Mouse (Mus musculus) right cerebral cortex, postnatal 10 days (tissue): ENCODE results near the gene Gm17949.

ENCODE experiments used
- DNase-seq, 2 experiments: peaks; one replicate each; pipeline ENCODE4 v3.0.0; 2021; ENCODE audit warnings: low spot score in 2 of 2

Gm17949 gene

DNA sequence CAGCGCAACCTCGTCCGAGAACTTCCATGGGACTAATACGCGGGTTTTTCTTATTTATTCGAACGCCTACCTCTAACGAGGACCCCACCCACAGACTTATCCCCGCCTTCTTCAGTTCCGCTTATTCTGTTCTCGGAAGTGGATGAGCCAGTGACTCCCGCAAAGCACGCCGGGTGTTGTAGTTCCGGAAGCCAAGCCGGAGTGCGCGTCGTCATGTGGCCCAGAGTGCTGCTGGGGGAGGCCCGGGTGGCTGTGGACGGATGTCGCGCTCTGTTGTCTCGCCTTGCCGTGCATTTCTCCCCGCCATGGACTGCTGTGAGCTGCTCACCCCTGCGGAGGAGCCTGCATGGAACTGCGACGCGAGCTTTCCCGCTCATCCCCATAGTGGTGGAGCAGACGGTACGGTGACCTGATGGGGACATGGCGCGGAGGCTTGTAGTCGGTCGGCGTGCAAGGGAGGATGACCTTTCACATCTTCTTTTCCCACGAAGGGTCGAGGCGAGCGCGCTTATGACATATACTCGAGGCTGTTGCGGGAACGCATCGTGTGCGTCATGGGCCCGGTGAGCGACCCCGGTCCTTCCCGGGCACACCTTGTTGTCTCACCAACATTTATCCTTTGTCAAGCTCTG is 21.0 kb upstream of the Gm17949 start, which contains the start of gene Clpp:
Gene Clpp, plus strand, starts transcription at position 191 of the 632 bp plus-strand sequence.
- peak; percentile 97 to 98 for DNase-seq

- peak in 1 of 2 experiments; percentile 18 for DNase-seq
Measured at GRCm38 (mm10) chr17:56990966-56991365, 20.3 kb upstream of the Gm17949 start.

DNA sequence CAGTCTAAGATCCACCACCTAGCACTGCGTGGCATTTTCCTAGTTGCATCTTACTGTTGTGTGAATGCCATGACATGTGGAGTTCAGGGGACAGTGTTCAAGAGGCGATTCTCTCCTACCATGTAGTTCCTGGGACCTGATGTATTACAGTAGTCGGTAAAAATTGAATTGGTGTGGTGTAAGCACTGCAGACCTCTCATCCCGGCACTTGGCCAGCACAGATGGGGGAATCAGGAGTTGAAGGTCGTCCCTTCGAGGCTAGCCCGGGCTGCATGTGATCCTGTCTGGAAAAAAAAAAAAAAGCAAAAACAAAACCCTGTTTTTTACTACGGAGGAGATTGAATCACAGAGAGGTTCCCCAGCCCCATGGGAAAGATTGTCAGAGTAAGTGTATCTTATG is 16.2 kb upstream of the Gm17949 start:
- DNase-seq, result no peak

DNA sequence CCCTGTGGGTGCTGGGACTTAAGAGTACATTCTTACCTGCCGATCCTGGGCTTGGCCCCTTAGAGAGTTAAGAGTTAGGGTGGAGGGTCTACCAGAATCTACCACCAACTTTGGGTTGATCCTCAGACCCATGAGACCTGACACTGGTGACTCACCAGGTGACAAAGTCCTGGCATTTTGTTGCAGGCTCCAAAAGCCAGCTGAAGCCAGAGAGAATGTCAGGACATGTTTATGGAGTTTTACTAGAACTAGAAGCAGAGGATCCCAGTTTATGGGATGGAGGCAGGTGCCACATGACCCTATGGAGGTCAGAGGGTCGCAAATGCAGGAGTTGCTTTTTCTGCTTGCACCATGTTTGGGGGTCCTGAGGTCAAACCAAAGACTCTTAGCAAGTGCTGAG is 14.8 kb upstream of the Gm17949 start:
- DNase-seq, result no peak

GRCm38 (mm10) chr17:56997029-56997667 is 14.1 kb upstream of the Gm17949 start, which contains the start of gene Alkbh7:
TSS of gene Alkbh7 (plus strand) at chr17:56997339.
- DNase-seq, result peak; percentile 96 to 97

DNA sequence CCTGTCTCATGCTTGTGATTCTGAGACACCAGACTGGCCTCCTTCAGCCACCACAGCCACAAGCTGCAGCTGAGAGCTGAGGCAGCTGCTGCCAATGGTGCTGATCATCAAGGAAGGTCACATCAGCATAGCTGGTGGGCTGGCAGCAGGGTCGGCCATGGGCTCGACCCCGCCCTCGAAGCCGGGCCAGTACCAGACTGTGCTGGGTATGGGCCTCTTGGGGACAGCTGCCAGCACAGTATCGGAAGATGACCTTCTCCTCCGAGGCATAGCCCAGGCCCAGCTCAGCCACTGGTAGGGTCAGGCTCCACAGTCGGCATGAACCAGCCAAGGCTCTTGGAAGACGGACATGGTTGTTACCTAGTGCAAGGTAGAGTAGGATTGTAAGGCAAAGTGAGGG is 11.9 kb upstream of the Gm17949 start:
- DNase-seq, result no peak

- DNase-seq, result no peak
Measured at GRCm38 (mm10) chr17:56999968-57000609, 11.2 kb upstream of the Gm17949 start, which contains the start of gene Pspn. TSS of gene Pspn (minus strand) at chr17:57000018.

DNA sequence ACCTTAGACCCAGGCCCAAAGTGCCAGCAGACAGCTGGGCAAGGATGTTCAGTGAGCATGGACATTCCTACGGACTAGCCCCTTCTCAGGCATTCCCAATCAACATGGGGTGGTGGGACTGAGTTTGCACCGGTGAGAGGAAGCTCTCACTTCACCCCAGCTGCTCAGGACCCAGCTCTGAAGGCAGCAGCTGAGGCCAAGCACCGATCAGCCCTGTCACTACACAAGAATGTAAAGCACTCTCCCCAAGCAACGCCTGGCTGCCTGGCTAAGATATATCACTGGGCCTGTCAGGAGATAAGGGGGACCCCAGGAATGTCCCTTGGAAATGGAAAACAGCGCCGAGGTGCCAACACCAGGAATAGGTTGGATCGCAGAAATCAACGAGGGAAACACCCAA is 10.0 kb upstream of the Gm17949 start:
- no peak for DNase-seq

GRCm38 (mm10) chr17:57003994-57004393 is 7.3 kb upstream of the Gm17949 start:
- DNase-seq, result no peak

GRCm38 (mm10) chr17:57007137-57007905 is 3.9 kb upstream of the Gm17949 start:
- no peak for DNase-seq

- DNase-seq, result no peak
Measured at GRCm38 (mm10) chr17:57010911-57011235, 396 bp upstream of the Gm17949 start.

- DNase-seq, result no peak
Measured at GRCm38 (mm10) chr17:57012245-57012795, 1.1 kb downstream of the Gm17949 start.

DNA sequence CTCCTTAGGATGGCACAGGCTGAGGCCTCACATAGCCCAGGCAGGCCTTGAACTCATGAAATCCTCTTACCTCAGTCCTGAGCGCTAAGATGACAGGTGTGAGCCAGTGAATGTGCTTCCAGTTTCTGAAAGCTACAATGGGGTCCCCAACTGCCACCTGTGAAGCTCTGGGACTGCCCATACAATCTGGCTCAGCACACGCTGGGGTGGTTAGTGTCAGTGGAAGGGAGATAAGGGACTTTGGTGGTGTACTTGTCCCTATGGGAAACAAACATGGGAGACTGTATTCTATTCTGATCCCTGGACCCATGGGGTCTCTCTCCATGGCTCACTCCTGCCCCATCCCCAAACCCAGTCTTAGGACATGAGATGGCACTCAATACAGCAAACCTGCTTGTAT is 8.4 kb downstream of the Gm17949 start:
- no peak for DNase-seq

DNA sequence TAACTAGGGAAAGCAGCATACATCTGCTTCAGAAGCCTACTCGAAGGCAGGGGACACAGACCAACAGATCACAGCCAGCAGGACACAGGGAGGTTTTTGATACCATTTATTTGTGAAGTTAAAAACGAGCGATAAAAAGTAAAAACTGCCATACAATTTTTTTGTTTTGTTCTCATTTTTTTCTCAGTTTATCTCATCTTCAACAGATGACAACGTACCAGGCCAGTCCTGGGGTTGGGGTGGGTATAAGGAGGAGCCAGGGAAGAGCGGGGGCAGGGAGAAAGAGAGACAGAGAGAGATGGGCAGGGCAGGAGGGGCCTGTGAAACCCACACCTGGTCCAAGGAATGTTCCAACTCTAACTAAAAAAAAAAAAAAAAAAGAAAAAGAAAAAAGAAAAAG is 9.7 kb downstream of the Gm17949 start:
- DNase-seq, result no peak

- DNase-seq, result no peak
Measured at GRCm38 (mm10) chr17:57027471-57027870, 16.2 kb downstream of the Gm17949 start.

GRCm38 (mm10) chr17:57029691-57030090 is 18.4 kb downstream of the Gm17949 start:
- DNase-seq, result no peak

DNA sequence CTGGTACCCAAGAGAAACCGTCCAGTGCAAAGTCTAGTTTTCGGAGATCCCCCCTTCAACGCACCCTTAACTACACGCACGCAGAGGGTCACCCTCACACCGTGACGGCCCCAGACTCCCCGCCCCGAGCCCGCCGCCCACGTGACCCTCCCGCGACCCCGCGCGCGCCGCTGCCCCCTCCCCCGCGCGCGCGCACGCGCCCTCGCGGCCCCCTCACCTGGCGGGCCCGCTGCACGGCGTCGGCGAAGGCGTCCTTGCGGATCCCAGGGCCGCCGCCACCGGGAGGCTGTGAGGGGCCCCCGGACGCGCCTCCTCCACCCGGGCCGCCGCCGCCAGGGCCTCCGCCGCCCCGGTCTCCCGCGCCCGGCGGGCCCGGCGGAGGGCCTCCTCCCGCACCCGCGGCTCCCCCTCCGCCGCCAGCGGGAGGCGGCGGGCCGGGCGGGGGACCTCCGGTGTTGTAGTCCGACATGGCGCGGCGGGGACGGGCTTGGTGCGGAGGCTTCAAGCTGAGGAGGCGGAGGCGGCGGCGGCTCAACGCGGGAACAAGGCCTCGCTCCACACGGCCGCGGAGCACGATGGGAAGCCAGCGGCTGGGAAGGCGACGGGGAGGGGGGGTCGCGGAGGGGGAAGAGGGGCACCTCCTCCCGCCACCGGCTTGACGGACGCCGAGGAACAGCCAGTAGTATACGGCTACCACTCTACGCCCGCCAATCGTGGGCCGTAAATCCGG is 19.8 kb downstream of the Gm17949 start, which contains the start of gene Khsrp:
Gene Khsrp, minus strand, starts transcription at position 592 of the 730 bp plus-strand sequence.
- peak; percentile 65 to 67 for DNase-seq

- DNase-seq, result peak; percentile 100
Measured at GRCm38 (mm10) chr17:57031661-57032420, 20.6 kb downstream of the Gm17949 start.

DNA sequence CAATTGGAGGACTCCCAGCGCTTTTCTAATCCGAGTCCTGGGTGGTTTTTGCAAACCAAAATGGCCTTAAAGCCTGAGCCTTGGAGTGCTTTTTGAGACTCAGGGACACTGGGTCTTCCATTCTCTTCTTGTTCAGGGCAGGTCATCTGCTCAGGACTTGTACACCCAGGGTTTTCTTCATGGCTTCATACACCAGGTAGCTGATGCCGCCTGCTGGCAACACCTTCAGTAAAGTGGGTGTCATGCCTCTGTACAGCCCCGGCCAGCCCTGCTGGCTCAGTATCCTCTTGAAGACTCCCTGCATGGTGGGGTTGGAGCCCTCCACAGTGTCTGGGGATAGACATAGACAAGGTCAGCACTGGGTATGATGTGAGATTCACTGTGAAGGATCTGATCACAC is 21.6 kb downstream of the Gm17949 start:
- peak in 1 of 2 experiments; percentile 61 for DNase-seq

GRCm38 (mm10) chr17:57038978-57039377 is 27.7 kb downstream of the Gm17949 start:
- DNase-seq, result no peak
